Mouse (Mus musculus) kidney, adult 2 months (tissue): ENCODE results near the gene Slc25a18. TPM values are rescaled to one million over a fixed set of nuclear protein-coding genes. Genes with fewer than 3 reads are reported as not detected.

ENCODE experiments used
- DNase-seq: peaks from one replicate; pipeline ENCODE4 v3.0.0; 2021
- H3K27ac ChIP-seq: fragments of 200-500 bp; 2 replicates; pipeline ENCODE4 v1.5.1; 2012; ENCODE audit warnings: low read depth, low read length, control low read depth, inconsistent platforms; ENCODE audit not compliant: insufficient read depth
- H3K27me3 ChIP-seq: fragments of 200-500 bp; replicated peaks from 2 replicates; pipeline ENCODE4 v1.6.1; 2012; ENCODE audit warnings: mild to moderate bottlenecking, moderate library complexity, low read length, inconsistent platforms; ENCODE audit not compliant: control insufficient read depth, insufficient read depth
- H3K36me3 ChIP-seq: fragments of 200-500 bp; 2 replicates; pipeline ENCODE4 v1.6.1; 2012; ENCODE audit warnings: mild to moderate bottlenecking, moderate library complexity, low read length, inconsistent platforms; ENCODE audit not compliant: control insufficient read depth, insufficient read depth
- H3K4me1 ChIP-seq: fragments of 200-500 bp; 2 replicates; pipeline ENCODE4 v1.6.1; 2011; ENCODE audit warnings: low read length; ENCODE audit not compliant: control insufficient read depth, insufficient read depth
- H3K4me3 ChIP-seq: fragments of 200-500 bp; 2 replicates; pipeline ENCODE4 v1.5.1; 2011; ENCODE audit warnings: mild to moderate bottlenecking, low read depth, low read length, control low read depth; ENCODE audit not compliant: insufficient read depth
- CTCF ChIP-seq: fragments of 200-500 bp; conservative IDR thresholded peaks from 2 replicates; pipeline ENCODE4 v1.5.1; 2011; ENCODE audit warnings: low read depth, mild to moderate bottlenecking, control low read depth, low read length, moderate library complexity, mixed read lengths; ENCODE audit not compliant: insufficient read depth, insufficient read length
- POLR2A ChIP-seq: fragments of 200-500 bp; IDR thresholded peaks from one replicate; pipeline ENCODE4 v1.6.1; 2011; ENCODE audit warnings: low read depth, low read length, control low read depth
- WGBS: fragments of 180-500 bp; shearing (Covaris S2); methylation state at CpG from one replicate; pipeline ENCODE4 v1.1.7; 2018; 5-methylcytosine and 5-hydroxymethylcytosine counted together
- polyA plus RNA-seq: library from polyadenylated mRNA; depleted of rRNA; stranded (reverse); fragments of >200 nt; gene quantifications from 2 replicates; pipeline ENCODE4 v1.2.3, GENCODE M21; 2012; rRNA removed

The Slc25a18 gene
- 0.03 and 0.08 TPM in 2 replicates for polyA plus RNA-seq

DNA sequence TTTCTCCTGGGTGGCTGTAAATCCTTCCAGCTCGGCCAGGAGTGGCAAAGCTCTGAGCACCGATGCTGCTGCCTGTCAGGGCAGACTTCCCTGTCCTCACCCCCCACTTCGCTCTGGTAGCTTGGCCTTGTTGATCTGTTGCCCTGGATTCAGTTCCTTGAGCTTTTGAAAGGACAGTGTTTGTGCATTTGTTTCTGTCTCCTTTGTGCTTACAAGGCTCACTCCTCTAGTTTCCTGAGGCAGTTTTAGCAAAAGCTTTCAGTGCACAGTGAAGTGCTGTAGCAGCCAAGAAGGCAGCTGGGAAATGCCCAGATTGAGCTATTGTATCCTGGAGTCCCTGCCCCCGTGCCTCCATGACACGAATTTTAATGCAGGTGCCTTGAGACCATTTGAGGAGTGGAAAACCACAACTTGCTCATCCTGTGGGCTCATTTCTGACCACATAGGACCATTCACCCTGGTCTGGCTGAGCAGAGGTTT is at the start of gene Slc25a18:
Slc25a18 (plus strand) TSS at position 430 of the 480 bp plus-strand sequence.
- Histone ChIP-seq H3K36me3 (no peaks in the 10 kb centered on the region), H3K27me3 (no peaks in the 10 kb centered on the region), H3K4me3 (no peak within 1 kb of the TSS), H3K4me1 (no peaks in the 10 kb centered on the region), H3K27ac (no peak within 1 kb of the TSS)
- 72% methylated on average over 5 of the region's 5 CpGs for WGBS
- DNase-seq = no peak
- TF ChIP-seq CTCF (no peak), POLR2A (no peak)

DNA sequence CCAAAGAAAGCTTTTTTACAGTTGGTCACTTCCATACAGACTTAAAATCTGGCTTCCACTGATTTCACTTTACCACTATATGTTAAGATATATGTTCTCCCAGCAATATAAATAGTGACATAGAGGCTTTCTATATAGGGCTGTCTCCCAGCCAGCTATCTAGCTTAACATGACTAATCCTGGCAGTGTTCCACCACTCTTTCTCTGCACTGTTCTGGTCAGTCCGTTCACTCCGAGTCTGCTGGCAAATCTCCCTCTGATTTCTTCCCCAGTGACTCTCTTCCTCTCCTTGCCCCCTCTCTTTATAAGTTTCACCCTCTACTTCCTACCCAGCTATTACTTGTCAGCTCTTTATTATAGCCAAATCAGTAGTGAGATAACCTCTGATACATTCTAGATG is 47.4 kb upstream of the Slc25a18 start:
- 25% methylated on average over 2 of the region's 2 CpGs for WGBS
- peaks cover 5% of the 10 kb centered on the region; the same call in 1 of the 2 replicates for H3K4me1 ChIP-seq
- no peak for DNase-seq

DNA sequence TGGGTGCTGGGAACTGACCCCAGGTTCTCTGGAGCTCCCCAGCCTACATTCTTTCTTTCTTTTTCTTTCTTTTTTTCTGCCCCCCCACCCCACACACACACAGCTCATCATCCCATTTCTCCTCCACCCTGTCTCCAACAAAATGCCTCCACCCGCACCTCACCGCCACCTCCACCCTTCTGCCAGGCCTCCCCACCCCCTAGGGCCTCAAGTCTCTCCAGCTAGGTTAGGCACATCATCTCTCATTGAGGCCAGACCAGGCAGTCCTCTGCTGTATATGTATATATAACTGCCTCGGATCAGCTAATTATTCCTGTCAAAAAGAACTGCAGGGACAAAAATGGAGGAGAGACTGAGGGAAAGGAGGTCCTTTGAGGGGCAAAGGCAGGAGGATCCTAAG is 37.4 kb upstream of the Slc25a18 start:
- WGBS = 87% methylated on average over 3 of the region's 3 CpGs
- TF ChIP-seq CTCF = no peak
- no peak for TF ChIP-seq POLR2A
- H3K36me3 ChIP-seq = no peaks in the 10 kb centered on the region
- H3K27ac ChIP-seq = no peak overlapping the region
- H3K27me3 ChIP-seq = no peaks in the 10 kb centered on the region
- no peak overlapping the region for H3K4me3 ChIP-seq
- no peak for DNase-seq
- no peaks in the 10 kb centered on the region for H3K4me1 ChIP-seq

More for the DNA sequence above, 47.4 kb upstream of the Slc25a18 start:
- Histone ChIP-seq H3K36me3 (no peaks in the 10 kb centered on the region), H3K27ac (no peak overlapping the region), H3K4me3 (no peak overlapping the region), H3K27me3 (no peaks in the 10 kb centered on the region)
- TF ChIP-seq CTCF (no peak), POLR2A (no peak)

DNA sequence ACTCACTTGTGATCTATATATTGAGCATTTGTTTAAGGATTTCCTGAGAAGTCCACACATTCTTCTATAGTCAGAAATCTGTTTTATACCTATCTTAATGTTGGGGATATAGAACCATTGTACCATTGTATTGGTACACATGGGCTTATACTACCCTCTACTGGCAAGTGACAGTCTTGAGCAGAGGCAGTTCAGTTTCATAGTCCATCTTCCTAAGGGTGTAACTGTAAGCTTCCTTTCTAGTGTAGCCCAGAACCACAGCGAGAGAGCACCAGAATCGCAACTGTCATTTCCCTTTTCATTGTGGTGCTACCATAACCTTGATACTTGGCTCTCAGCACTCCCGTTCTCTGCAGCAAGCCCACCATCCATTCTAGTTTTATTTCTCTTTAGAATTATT is 36.8 kb upstream of the Slc25a18 start:
- H3K4me1 ChIP-seq = no peaks in the 10 kb centered on the region
- no peaks in the 10 kb centered on the region for H3K36me3 ChIP-seq
- no peak overlapping the region for H3K27ac ChIP-seq
- H3K27me3 ChIP-seq = no peaks in the 10 kb centered on the region
- no peak overlapping the region for H3K4me3 ChIP-seq
- DNase-seq = peak; percentile 71
- WGBS = 43% methylated on average over 3 of the region's 3 CpGs
- TF ChIP-seq CTCF (0 out of 2 replicates have a peak, but pooled peaks have one; percentile 28), POLR2A (no peak)

DNA sequence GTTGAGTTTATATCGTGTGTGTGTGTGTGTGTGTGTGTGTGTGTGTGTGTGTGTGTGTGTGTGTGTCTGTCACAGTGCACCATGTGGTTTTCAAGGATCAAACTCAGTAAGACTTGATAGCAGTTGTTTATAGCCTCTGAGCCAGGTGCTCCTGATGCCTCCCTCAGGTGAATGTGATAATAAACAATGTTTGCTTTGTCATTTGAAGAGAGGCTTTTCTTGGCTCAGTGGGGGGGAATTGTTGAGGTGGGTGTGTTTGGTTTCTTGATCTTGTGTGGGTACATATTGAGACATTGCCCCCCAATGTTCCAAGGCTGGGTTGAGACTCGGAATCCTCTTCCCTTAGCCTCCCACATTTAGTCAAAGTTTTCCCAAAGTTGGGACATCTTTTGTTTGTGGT is 30.2 kb upstream of the Slc25a18 start:
- TF ChIP-seq CTCF = no peak
- no peak for TF ChIP-seq POLR2A
- Histone ChIP-seq H3K27me3 (no peaks in the 10 kb centered on the region), H3K4me1 (peaks cover 21% of the 10 kb centered on the region), H3K36me3 (no peaks in the 10 kb centered on the region), H3K4me3 (no peak overlapping the region), H3K27ac (no peak overlapping the region)
- DNase-seq = no peak
- 83% methylated on average over 2 of the region's 2 CpGs for WGBS

DNA sequence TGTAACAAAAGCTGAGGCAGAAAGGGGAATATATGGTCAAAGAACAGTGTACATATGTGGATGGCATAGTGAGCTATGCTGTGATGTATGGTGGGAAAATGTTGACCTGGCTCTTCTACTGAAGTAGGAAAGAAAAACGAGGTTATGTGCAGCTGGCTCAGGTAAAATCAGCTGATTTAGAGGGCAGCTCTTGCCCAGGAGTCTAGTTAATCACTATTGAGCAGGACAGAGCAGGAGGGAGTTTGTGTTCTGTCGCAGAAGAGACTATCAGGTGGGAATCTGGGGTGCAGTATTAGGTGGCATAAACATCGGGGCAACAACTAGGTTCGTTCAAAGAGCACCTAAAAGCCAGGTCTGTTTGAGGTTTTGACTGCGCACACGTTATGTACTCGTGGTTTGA is 29.1 kb upstream of the Slc25a18 start:
- TF ChIP-seq CTCF (no peak), POLR2A (no peak)
- no peak overlapping the region for H3K4me3 ChIP-seq

DNA sequence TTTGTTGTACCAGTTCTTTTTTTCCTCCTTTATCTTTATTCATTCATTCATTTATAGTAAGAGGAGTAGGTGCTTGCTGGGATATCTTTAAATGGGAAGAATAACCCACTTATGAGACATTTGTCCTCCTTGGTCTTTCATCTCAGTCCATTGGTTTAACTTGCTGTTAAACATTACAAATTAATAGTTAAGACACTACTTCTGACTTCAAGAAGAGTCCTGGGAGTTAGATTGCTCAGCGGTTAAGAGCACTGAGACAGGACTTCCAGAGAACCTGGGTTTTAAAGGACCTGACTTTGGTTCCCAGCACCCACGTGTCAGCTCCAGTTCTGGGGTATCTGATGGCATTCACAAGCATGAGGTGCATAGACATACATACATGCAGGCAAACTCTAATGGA is 27.0 kb upstream of the Slc25a18 start:
- peak; percentile 72 for DNase-seq
- H3K27me3 ChIP-seq = no peaks in the 10 kb centered on the region
- peak overlapping the region; percentile 90 for H3K27ac ChIP-seq
- WGBS = 49% methylated on average over 2 of the region's 2 CpGs
- no peaks in the 10 kb centered on the region for H3K36me3 ChIP-seq
- TF ChIP-seq POLR2A (no peak), CTCF (no peak)
- no peak overlapping the region for H3K4me3 ChIP-seq
- H3K4me1 ChIP-seq = peaks cover 35% of the 10 kb centered on the region

More for the DNA sequence above, 29.1 kb upstream of the Slc25a18 start:
- Histone ChIP-seq H3K27ac (peak overlapping the region; percentile 63), H3K4me1 (peaks cover 24% of the 10 kb centered on the region), H3K27me3 (no peaks in the 10 kb centered on the region), H3K36me3 (no peaks in the 10 kb centered on the region)
- 70% methylated on average over 7 of the region's 7 CpGs for WGBS
- peak; percentile 68 for DNase-seq

DNA sequence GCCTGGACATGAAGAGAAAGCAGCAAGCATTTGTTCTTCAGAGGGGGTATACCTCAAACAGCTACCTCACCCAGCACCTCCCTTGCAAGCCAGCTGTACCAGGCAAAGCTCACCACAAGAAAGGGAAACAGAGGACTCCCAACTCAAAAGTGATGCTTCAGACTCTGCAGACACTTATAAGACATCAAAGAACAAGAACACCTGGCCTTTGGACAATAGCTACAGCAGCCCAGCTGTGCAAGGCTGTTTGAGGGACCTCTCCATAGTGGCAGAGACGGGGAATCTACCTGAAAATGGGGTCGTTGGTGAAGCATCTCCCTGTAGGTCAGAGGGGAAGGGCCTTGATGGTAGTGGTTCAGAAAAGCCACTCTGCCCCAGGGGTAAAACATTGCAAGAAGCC is 12.2 kb upstream of the Slc25a18 start:
- H3K27me3 ChIP-seq = no peaks in the 10 kb centered on the region
- no peaks in the 10 kb centered on the region; the same call in none of the 2 replicates for H3K36me3 ChIP-seq
- no peak overlapping the region for H3K4me3 ChIP-seq
- TF ChIP-seq CTCF = no peak
- TF ChIP-seq POLR2A = no peak
- no peaks in the 10 kb centered on the region for H3K4me1 ChIP-seq
- no peak for DNase-seq
- 90% methylated on average over 2 of the region's 2 CpGs for WGBS
- H3K27ac ChIP-seq = no peak overlapping the region
